30 mouse cellular contexts compared by ENCODE assay signal in genomic region chr1:77338346-77338745, GRCm38 (mm10).
A peak's percentile ranks its signal among the peaks of the same experiment; 100 is the strongest.
DNase-seq lines count a peak whose midpoint lies in the region; ATAC-seq and TF ChIP-seq lines count a peak whose summit lies in the region.
"Had no signal": no experiment of that assay in that cellular context is flagged by ENCODE, and none has a peak within 500 bp of the region (broad histone marks: within the 10 kb centered on the region; RNA-seq: fewer than 3 reads in every experiment).

No protein-coding gene starts in this region.

- TF ChIP-seq CTCF in intestine, postnatal 0 days (IDR thresholded peaks at IDR 0.05; ENCODE audit: low read depth): no peak

- peak overlapping the region; percentile 47; the same call in 1 of the 2 replicates for H3K27ac ChIP-seq in intestine, embryonic 14.5 days (ENCODE audit: low read depth)
- H3K27ac ChIP-seq in intestine, postnatal 0 days (ENCODE audit: low read depth, low read length): no peak overlapping the region
- H3K27ac ChIP-seq in embryonic facial prominence, embryonic 10.5 days (replicated peaks): peak overlapping the region; percentile 61; the same call in 1 of the 2 replicates
- H3K27ac ChIP-seq in embryonic facial prominence, embryonic 15.5 days (replicated peaks): 0 out of 2 replicates have a peak overlapping the region, but pooled peaks have one; percentile 39
- H3K27ac ChIP-seq in limb, embryonic 12.5 days: peak overlapping the region; percentile 25; the same call in 1 of the 2 replicates
- H3K27ac ChIP-seq: hindbrain, embryonic 10.5 days; hindbrain, embryonic 15.5 days; lung, embryonic 15.5 days; midbrain, embryonic 13.5 days; stomach, embryonic 15.5 days had no signal

- peak overlapping the region; percentile 6; the same call in 1 of the 2 replicates for H3K4me2 ChIP-seq in intestine, embryonic 14.5 days (ENCODE audit: low read length)
- no peak overlapping the region for H3K4me2 ChIP-seq in intestine, postnatal 0 days (replicated peaks; ENCODE audit: low read depth)
- no peak overlapping the region for H3K4me2 ChIP-seq in embryonic facial prominence, embryonic 15.5 days (replicated peaks)
- H3K4me2 ChIP-seq in limb, embryonic 12.5 days: no peak overlapping the region
- H3K4me2 ChIP-seq: hindbrain, embryonic 15.5 days; liver, embryonic 11.5 days; lung, embryonic 15.5 days; midbrain, embryonic 13.5 days; stomach, embryonic 15.5 days had no signal

- ATAC-seq in intestine, embryonic 14.5 days (replicated peaks; ENCODE audit: low FRiP score, low TSS enrichment, low read depth): no peak
- ATAC-seq in intestine, postnatal 0 days: no peak
- no peak for ATAC-seq in embryonic facial prominence, embryonic 15.5 days (ENCODE audit: insufficient number of reproducible peaks, low FRiP score, low TSS enrichment, low read depth)
- ATAC-seq in limb, embryonic 12.5 days (ENCODE audit: insufficient number of reproducible peaks, insufficient read depth, low FRiP score, low TSS enrichment, low read depth): no peak
- ATAC-seq: forebrain, embryonic 16.5 days; intestine, embryonic 16.5 days; midbrain, embryonic 13.5 days had no signal

- H3K27me3 ChIP-seq in intestine, embryonic 14.5 days (replicated peaks; ENCODE audit: control insufficient read depth, insufficient read depth, low read length): no peaks in the 10 kb centered on the region
- H3K27me3 ChIP-seq in intestine, postnatal 0 days (replicated peaks; ENCODE audit: control insufficient read depth, insufficient read depth, low read length): no peaks in the 10 kb centered on the region
- H3K27me3 ChIP-seq in embryonic facial prominence, embryonic 10.5 days (replicated peaks; ENCODE audit: low read depth, poor library complexity, severe bottlenecking): no peaks in the 10 kb centered on the region
- H3K27me3 ChIP-seq in embryonic facial prominence, embryonic 15.5 days: no peaks in the 10 kb centered on the region
- H3K27me3 ChIP-seq in limb, embryonic 12.5 days: no peaks in the 10 kb centered on the region
- H3K27me3 ChIP-seq: hindbrain, embryonic 15.5 days; lung, embryonic 15.5 days; midbrain, embryonic 13.5 days; stomach, embryonic 15.5 days had no signal

- WGBS in intestine, embryonic 14.5 days: 19% methylated on average over 6 of the region's 6 CpGs
- 45% methylated on average over 6 of the region's 6 CpGs for WGBS in intestine, postnatal 0 days
- 55% methylated on average over 6 of the region's 6 CpGs for WGBS in embryonic facial prominence, embryonic 10.5 days
- WGBS in embryonic facial prominence, embryonic 15.5 days: 43% methylated on average over 6 of the region's 6 CpGs
- WGBS in limb, embryonic 12.5 days: 13% methylated on average over 6 of the region's 6 CpGs

- no peaks in the 10 kb centered on the region for H3K36me3 ChIP-seq in intestine, embryonic 14.5 days (ENCODE audit: control insufficient read depth, insufficient read depth, low read length)
- H3K36me3 ChIP-seq in intestine, postnatal 0 days (ENCODE audit: control insufficient read depth, insufficient read depth): no peaks in the 10 kb centered on the region
- H3K36me3 ChIP-seq in embryonic facial prominence, embryonic 10.5 days (replicated peaks): no peaks in the 10 kb centered on the region
- H3K36me3 ChIP-seq in embryonic facial prominence, embryonic 15.5 days: no peaks in the 10 kb centered on the region
- H3K36me3 ChIP-seq in limb, embryonic 12.5 days: no peaks in the 10 kb centered on the region
- H3K36me3 ChIP-seq: G1E; hindbrain, embryonic 10.5 days; hindbrain, embryonic 15.5 days; lung, embryonic 15.5 days; midbrain, embryonic 13.5 days; stomach, embryonic 15.5 days had no signal

- peaks cover 9% of the 10 kb centered on the region for H3K4me1 ChIP-seq in intestine, embryonic 14.5 days (replicated peaks; ENCODE audit: control insufficient read depth, insufficient read depth, low read length)
- no peaks in the 10 kb centered on the region for H3K4me1 ChIP-seq in intestine, postnatal 0 days (replicated peaks; ENCODE audit: control insufficient read depth, insufficient read depth, low read length)
- H3K4me1 ChIP-seq in embryonic facial prominence, embryonic 10.5 days: peaks cover 38% of the 10 kb centered on the region
- H3K4me1 ChIP-seq in embryonic facial prominence, embryonic 15.5 days: peaks cover 7% of the 10 kb centered on the region; the same call in 1 of the 2 replicates
- H3K4me1 ChIP-seq in limb, embryonic 12.5 days (replicated peaks): peaks cover 25% of the 10 kb centered on the region
- H3K4me1 ChIP-seq: hindbrain, embryonic 15.5 days; lung, embryonic 15.5 days; stomach, embryonic 15.5 days had no signal

- no peaks in the 10 kb centered on the region for H3K9me3 ChIP-seq in intestine, embryonic 14.5 days (ENCODE audit: control insufficient read depth, low read length)
- no peaks in the 10 kb centered on the region for H3K9me3 ChIP-seq in intestine, postnatal 0 days (ENCODE audit: control insufficient read depth)
- H3K9me3 ChIP-seq in embryonic facial prominence, embryonic 10.5 days: no peaks in the 10 kb centered on the region
- no peaks in the 10 kb centered on the region for H3K9me3 ChIP-seq in embryonic facial prominence, embryonic 15.5 days (replicated peaks)
- H3K9me3 ChIP-seq in limb, embryonic 12.5 days: no peaks in the 10 kb centered on the region
- H3K9me3 ChIP-seq: hindbrain, embryonic 10.5 days; hindbrain, embryonic 15.5 days; lung, embryonic 15.5 days; midbrain, embryonic 13.5 days; stomach, embryonic 15.5 days had no signal

- no peak overlapping the region for H3K4me3 ChIP-seq in intestine, embryonic 14.5 days (ENCODE audit: low read depth, low read length)
- H3K4me3 ChIP-seq in intestine, postnatal 0 days (ENCODE audit: low read depth, low read length): no peak overlapping the region
- H3K4me3 ChIP-seq in embryonic facial prominence, embryonic 10.5 days: no peak overlapping the region
- no peak overlapping the region for H3K4me3 ChIP-seq in embryonic facial prominence, embryonic 15.5 days (replicated peaks)
- H3K4me3 ChIP-seq in limb, embryonic 12.5 days (replicated peaks): no peak overlapping the region
- H3K4me3 ChIP-seq: erythroblast, embryonic 14.5 days; hindbrain, embryonic 10.5 days; hindbrain, embryonic 15.5 days; lung, embryonic 15.5 days; midbrain, embryonic 13.5 days; stomach, embryonic 15.5 days had no signal

- DNase-seq in intestine, embryonic 14.5 days (ENCODE audit: low spot score): no peak
- peak; percentile 67 for DNase-seq in embryonic facial prominence, embryonic 10.5 days (ENCODE audit: low spot score)
- DNase-seq in gastrocnemius, adult 18-20 months (ENCODE audit: low spot score): no peak
- DNase-seq in layer of hippocampus, adult 11-12 months (ENCODE audit: low spot score): no peak
- no peak for DNase-seq in adrenal gland, adult (ENCODE audit: inconsistent age in 2 of 2, low spot score in 1 of 2)
- DNase-seq: adrenal gland, postnatal 14 days; cerebellum, adult 18-20 months; cerebellum, postnatal 14 days; gastrocnemius, postnatal 10 days; heart, postnatal 14 days; kidney, adult 9 months; kidney, postnatal 14 days; lung, postnatal 36 days; retina, postnatal 1 day; right cerebral cortex, postnatal 25 days; thymus, adult 18-20 months; thymus, postnatal 25 days had no signal

- no peak overlapping the region for H3K9ac ChIP-seq in intestine, embryonic 14.5 days (ENCODE audit: low read length)
- H3K9ac ChIP-seq in intestine, postnatal 0 days (ENCODE audit: low read depth, low read length): no peak overlapping the region
- H3K9ac ChIP-seq in embryonic facial prominence, embryonic 15.5 days: no peak overlapping the region
- H3K9ac ChIP-seq in limb, embryonic 12.5 days (replicated peaks): no peak overlapping the region
- H3K9ac ChIP-seq: hindbrain, embryonic 15.5 days; lung, embryonic 15.5 days; midbrain, embryonic 13.5 days; stomach, embryonic 15.5 days had no signal
